Mouse (Mus musculus): ENCODE measurements around the gene Lmntd2. TPM values are rescaled to one million over a fixed set of nuclear protein-coding genes. Genes with fewer than 3 reads are reported as not detected.
A peak's percentile ranks its signal among the peaks of the same experiment; 100 is the strongest.

Gene Lmntd2
- polyA plus RNA-seq, 1 experiment, result 5.7 TPM

DNA sequence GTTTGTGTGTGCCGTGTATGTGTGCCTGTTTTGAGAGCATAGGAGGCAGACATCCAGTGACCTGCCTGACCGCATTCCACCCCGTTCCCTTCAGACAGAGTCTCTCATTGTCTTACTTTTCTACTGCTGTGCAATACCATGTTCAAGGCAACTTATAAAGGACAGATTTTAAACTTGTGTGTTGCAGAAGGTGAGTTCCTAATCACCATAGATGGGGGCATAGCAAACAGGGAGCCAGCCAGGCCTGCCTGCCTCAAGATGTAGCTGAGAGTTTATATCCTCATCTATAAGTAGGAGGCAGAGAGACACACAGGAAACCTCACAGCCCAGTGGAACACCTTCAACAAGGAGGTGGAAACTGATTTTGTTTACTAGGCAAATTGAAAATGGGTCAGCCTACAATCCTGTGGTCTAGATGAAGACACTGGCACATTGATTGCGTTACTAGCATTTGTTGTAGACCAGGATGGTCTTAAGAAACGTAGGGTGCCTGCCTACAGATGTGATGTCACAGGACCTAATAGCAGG is 40.5 kb downstream of the Lmntd2 start:
- H3K27me3 ChIP-seq (replicated peaks; ENCODE audit: control insufficient read depth, insufficient read depth, low read length), result no peaks in the 10 kb centered on the region
- H3K4me1 ChIP-seq (ENCODE audit: control insufficient read depth, insufficient read depth, low read length), result peaks cover 15% of the 10 kb centered on the region; the same call in 1 of the 2 replicates
- no peak for DNase-seq
- WGBS, result 65% methylated on average over 5 of the region's 5 CpGs
- H3K27ac ChIP-seq (ENCODE audit: insufficient read depth, low read depth, low read length), result peak overlapping the region; percentile 70
- peak overlapping the region; percentile 72; the same call in 1 of the 2 replicates for H3K4me3 ChIP-seq (ENCODE audit: insufficient read depth, low read depth, low read length)
- no peak for TF ChIP-seq POLR2A (IDR thresholded peaks at IDR 0.05; ENCODE audit: low read depth, low read length)
- TF ChIP-seq CTCF (conservative IDR thresholded peaks at IDR 0.05; ENCODE audit: insufficient read depth, insufficient read length, low read depth, low read length), result no peak
- no peaks in the 10 kb centered on the region for H3K36me3 ChIP-seq (ENCODE audit: control insufficient read depth, insufficient read depth, low read length)

DNA sequence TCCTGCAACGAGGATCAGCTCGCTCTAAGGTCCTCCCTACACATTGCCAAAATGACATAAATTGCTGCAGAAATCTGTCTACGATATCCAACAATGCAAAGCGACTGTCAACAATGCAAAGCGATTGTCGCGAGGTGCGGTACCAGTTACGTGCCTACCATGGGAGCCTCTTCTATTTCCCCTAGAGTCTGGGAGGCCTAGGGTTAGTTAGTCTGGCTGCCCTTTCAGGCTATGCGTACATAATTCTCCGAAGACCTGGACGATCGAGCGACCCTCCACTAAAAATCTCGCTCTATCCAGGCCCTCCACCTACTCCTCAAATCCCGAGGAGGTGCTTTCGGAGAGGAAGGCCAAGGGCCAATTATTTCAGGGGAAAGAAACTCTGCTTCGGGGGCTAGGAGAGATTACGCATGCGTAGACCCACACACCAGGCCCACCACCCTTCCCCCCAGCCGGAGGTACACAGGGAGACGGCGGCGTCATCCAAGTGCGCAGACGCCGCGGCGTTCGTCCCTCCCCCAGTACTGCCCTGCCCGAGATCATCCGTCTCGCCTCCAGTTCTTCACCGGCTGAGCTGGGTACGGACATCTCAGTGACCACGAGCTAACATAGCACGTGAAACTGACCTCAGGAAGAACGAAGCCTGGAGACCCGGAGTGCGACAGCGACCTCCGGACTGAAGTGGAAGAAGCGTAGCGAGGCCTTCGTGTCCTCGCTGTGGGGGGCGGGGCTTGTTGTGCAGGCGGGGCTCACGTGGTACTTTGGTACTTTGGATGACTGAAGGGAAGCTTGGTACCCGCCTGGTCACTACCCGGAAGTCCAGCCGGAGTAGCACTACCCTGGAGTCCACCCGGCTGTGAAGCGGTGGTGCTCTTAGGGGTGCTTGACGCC is 41.5 kb downstream of the Lmntd2 start, which contains the start of gene Rnh1:
Gene Rnh1, minus strand, starts transcription at position 742 of the 891 bp plus-strand sequence.
- Histone ChIP-seq H3K4me1 (ENCODE audit: control insufficient read depth, insufficient read depth, low read length) (peaks cover 15% of the 10 kb centered on the region; the same call in 1 of the 2 replicates), H3K27me3 (replicated peaks; ENCODE audit: control insufficient read depth, insufficient read depth, low read length) (no peaks in the 10 kb centered on the region), H3K4me3 (ENCODE audit: insufficient read depth, low read depth, low read length) (peak within 1 kb of the TSS; percentile 72), H3K27ac (ENCODE audit: insufficient read depth, low read depth, low read length) (peak within 1 kb of the TSS; percentile 88), H3K36me3 (ENCODE audit: control insufficient read depth, insufficient read depth, low read length) (no peaks in the 10 kb centered on the region)
- peak; percentile 96 for DNase-seq
- TF ChIP-seq POLR2A (IDR thresholded peaks at IDR 0.05; ENCODE audit: low read depth, low read length), result peak; percentile 43
- TF ChIP-seq CTCF (conservative IDR thresholded peaks at IDR 0.05; ENCODE audit: insufficient read depth, insufficient read length, low read depth, low read length), result no peak
- WGBS, result 2% methylated on average over 55 of the region's 55 CpGs

DNA sequence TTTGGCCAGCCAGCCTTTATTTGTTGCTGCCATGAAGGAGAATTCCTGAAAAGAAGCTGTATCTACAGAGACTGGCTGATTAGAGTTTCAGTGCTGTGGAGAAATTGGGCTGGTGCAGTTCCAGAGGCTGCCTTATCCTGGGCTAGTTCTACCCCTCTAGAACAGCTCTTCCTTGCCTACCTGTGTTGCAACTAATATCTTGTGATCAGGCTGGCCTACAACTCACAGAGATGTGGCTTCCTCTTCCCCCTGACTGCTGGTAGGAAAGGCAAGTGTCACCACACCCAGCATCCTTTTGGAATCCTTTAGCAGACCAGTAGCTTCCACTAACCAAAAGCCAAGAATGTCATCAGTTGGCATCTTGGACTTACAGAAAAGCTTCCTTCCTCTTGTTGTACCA is 44.0 kb downstream of the Lmntd2 start:
- DNase-seq, result no peak
- H3K36me3 ChIP-seq (ENCODE audit: control insufficient read depth, insufficient read depth, low read length), result no peaks in the 10 kb centered on the region
- H3K27me3 ChIP-seq (replicated peaks; ENCODE audit: control insufficient read depth, insufficient read depth, low read length), result no peaks in the 10 kb centered on the region
- H3K4me1 ChIP-seq (ENCODE audit: control insufficient read depth, insufficient read depth, low read length), result peaks cover 15% of the 10 kb centered on the region; the same call in 1 of the 2 replicates
- TF ChIP-seq POLR2A (IDR thresholded peaks at IDR 0.05; ENCODE audit: low read depth, low read length), result no peak
- no peak for TF ChIP-seq CTCF (conservative IDR thresholded peaks at IDR 0.05; ENCODE audit: insufficient read depth, insufficient read length, low read depth, low read length)
- H3K4me3 ChIP-seq (ENCODE audit: insufficient read depth, low read depth, low read length), result no peak overlapping the region
- no peak overlapping the region for H3K27ac ChIP-seq (ENCODE audit: insufficient read depth, low read depth, low read length)

DNA sequence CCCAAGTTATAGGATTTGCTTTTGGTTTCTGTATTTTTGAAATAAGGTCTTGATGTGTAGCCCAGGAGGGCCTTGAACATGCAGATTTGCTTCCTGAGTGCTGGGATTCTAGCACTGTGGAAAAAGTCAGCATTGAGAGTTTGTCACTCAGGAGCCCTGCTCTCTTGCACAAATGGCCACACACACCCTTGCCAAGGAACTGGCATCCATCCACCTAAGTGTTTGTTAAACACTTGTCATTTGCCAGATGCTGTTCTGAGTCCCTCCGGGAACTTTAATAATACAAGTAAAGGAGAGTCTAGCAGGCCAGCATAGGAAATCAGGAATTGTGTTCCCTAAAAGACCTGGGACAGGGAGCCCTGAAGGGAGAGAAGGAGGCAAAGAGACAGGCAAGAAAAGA is 44.6 kb downstream of the Lmntd2 start:
- no peaks in the 10 kb centered on the region for H3K36me3 ChIP-seq (ENCODE audit: control insufficient read depth, insufficient read depth, low read length)
- peak; percentile 24 for DNase-seq

DNA sequence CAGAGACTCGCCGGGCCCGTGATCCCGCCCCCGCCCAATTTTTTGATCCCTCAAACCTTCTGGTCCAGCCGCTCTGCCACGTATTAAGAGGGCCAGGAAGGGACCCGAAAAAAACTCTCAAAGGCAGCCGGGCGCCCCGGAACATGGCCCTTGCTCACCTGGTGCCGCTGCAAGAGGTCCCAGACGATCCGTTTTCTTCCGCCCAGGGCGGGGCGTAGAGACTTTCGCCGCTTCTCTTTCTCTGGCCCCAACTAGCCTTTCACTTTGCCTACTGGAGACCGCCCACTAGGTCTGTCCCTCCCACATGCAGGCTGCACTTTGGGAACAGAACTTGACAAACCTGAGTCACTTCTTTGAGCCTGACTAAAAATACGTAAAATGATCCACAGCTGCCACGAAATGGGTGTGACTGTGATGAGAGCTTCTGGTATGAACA is 45.3 kb downstream of the Lmntd2 start:
- no peaks in the 10 kb centered on the region; the same call in 1 of the 2 replicates for H3K36me3 ChIP-seq (ENCODE audit: control insufficient read depth, insufficient read depth, low read length)
- DNase-seq, result peak; percentile 87
- H3K27ac ChIP-seq (ENCODE audit: insufficient read depth, low read depth, low read length), result peak overlapping the region; percentile 32; the same call in 1 of the 2 replicates
- H3K4me1 ChIP-seq (ENCODE audit: control insufficient read depth, insufficient read depth, low read length), result peaks cover 15% of the 10 kb centered on the region; the same call in 1 of the 2 replicates
- H3K27me3 ChIP-seq (replicated peaks; ENCODE audit: control insufficient read depth, insufficient read depth, low read length), result no peaks in the 10 kb centered on the region
- WGBS, result 3% methylated on average over 22 of the region's 22 CpGs
- peak overlapping the region; percentile 61 for H3K4me3 ChIP-seq (ENCODE audit: insufficient read depth, low read depth, low read length)
- TF ChIP-seq POLR2A (IDR thresholded peaks at IDR 0.05; ENCODE audit: low read depth, low read length) (no peak), CTCF (conservative IDR thresholded peaks at IDR 0.05; ENCODE audit: insufficient read depth, insufficient read length, low read depth, low read length) (no peak)

More for the DNA sequence above, 44.6 kb downstream of the Lmntd2 start:
- H3K4me3 ChIP-seq (ENCODE audit: insufficient read depth, low read depth, low read length), result no peak overlapping the region
- no peak overlapping the region for H3K27ac ChIP-seq (ENCODE audit: insufficient read depth, low read depth, low read length)
- WGBS, result 54% methylated on average over 1 of the region's 1 CpGs
- no peaks in the 10 kb centered on the region for H3K27me3 ChIP-seq (replicated peaks; ENCODE audit: control insufficient read depth, insufficient read depth, low read length)
- TF ChIP-seq CTCF (conservative IDR thresholded peaks at IDR 0.05; ENCODE audit: insufficient read depth, insufficient read length, low read depth, low read length), result no peak
- TF ChIP-seq POLR2A (IDR thresholded peaks at IDR 0.05; ENCODE audit: low read depth, low read length), result no peak
- H3K4me1 ChIP-seq (ENCODE audit: control insufficient read depth, insufficient read depth, low read length), result peaks cover 15% of the 10 kb centered on the region; the same call in 1 of the 2 replicates

DNA sequence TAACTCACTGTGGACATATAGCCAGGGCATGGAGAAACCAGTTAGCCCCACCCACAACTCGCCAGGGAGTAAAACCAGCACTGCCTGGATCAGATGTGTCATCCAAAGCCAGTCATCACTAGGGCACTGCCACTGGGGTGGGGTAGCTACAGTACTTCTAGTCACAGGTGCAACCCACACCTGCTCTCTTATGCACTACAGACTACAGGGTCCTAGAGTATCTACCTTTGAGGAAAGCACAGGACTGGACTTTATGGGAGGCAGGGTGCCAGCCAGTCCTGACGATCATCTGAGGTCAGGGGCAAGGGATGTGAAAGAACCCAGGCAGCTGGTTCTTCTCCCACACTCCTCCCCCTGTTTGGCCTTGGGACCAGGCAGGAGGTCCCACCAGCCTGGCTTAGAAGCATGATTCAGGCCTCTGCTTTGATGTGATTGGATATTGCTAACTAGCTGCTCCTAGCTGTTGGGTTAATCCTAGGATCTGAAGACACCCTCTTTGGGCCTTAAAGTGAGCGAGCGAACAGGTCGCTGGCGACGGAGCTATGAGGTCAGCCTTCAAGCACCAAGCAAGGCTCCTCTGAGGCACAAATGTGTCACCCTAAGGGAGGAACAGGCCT is 45.9 kb downstream of the Lmntd2 start:
- Histone ChIP-seq H3K4me1 (ENCODE audit: control insufficient read depth, insufficient read depth, low read length) (peaks cover 10% of the 10 kb centered on the region; the same call in 1 of the 2 replicates), H3K27me3 (replicated peaks; ENCODE audit: control insufficient read depth, insufficient read depth, low read length) (no peaks in the 10 kb centered on the region), H3K27ac (ENCODE audit: insufficient read depth, low read depth, low read length) (peak overlapping the region; percentile 32; the same call in 1 of the 2 replicates), H3K4me3 (ENCODE audit: insufficient read depth, low read depth, low read length) (peak overlapping the region; percentile 61), H3K36me3 (ENCODE audit: control insufficient read depth, insufficient read depth, low read length) (no peaks in the 10 kb centered on the region; the same call in 1 of the 2 replicates)
- TF ChIP-seq POLR2A (IDR thresholded peaks at IDR 0.05; ENCODE audit: low read depth, low read length) (no peak), CTCF (conservative IDR thresholded peaks at IDR 0.05; ENCODE audit: insufficient read depth, insufficient read length, low read depth, low read length) (no peak)
- DNase-seq, result peak; percentile 30
- WGBS, result 12% methylated on average over 7 of the region's 7 CpGs

All from kidney, adult 2 months (tissue).